Mouse (Mus musculus) CH12.LX (cell line): ENCODE results near the gene Ccl22.

Source experiments
- CHD1 ChIP-seq: IDR thresholded peaks from 2 replicates; pipeline ENCODE4 v1.6.1; 2012; ENCODE audit warnings: low read depth, low read length, improper control_type of control experiment, inconsistent platforms
- CTCF ChIP-seq, 2 experiments: IDR thresholded peaks in 1 of 2; conservative IDR thresholded peaks in 1 of 2; 2 replicates each; pipeline ENCODE4 v1.5.1; 2011 to 2012; ENCODE audit warnings: low read depth in 2 of 2, low read length in 2 of 2, improper control_type of control experiment in 1 of 2, inconsistent platforms in 1 of 2, mild to moderate bottlenecking in 1 of 2, moderate library complexity in 1 of 2
- E2F4 ChIP-seq: IDR thresholded peaks from 2 replicates; pipeline ENCODE4 v1.6.1; 2011; ENCODE audit warnings: low read depth, low read length, improper control_type of control experiment; ENCODE audit not compliant: insufficient replicate concordance
- MAX ChIP-seq: IDR thresholded peaks from 2 replicates; pipeline ENCODE4 v1.6.1; 2011; ENCODE audit warnings: low read length, improper control_type of control experiment
- POLR2A ChIP-seq: IDR thresholded peaks from 2 replicates; pipeline ENCODE4 v1.6.1; 2011; ENCODE audit warnings: low read depth, mild to moderate bottlenecking, improper control_type of control experiment, low read length
- USF2 ChIP-seq: conservative IDR thresholded peaks from 2 replicates; pipeline ENCODE4 v1.6.1; 2011; ENCODE audit warnings: low read depth, low read length, improper control_type of control experiment
- ZKSCAN1 ChIP-seq: IDR thresholded peaks from 2 replicates; pipeline ENCODE4 v1.6.1; 2012; ENCODE audit warnings: low read depth, inconsistent platforms, low read length, improper control_type of control experiment, borderline replicate concordance
- ZMIZ1 ChIP-seq: IDR thresholded peaks from 2 replicates; pipeline ENCODE4 v1.6.1; 2012; ENCODE audit warnings: low read depth, mild to moderate bottlenecking, inconsistent platforms, low read length, improper control_type of control experiment
- ZNF384 ChIP-seq: IDR thresholded peaks from 2 replicates; pipeline ENCODE4 v1.6.1; 2012; ENCODE audit warnings: low read depth, low read length, improper control_type of control experiment, inconsistent platforms

DNA sequence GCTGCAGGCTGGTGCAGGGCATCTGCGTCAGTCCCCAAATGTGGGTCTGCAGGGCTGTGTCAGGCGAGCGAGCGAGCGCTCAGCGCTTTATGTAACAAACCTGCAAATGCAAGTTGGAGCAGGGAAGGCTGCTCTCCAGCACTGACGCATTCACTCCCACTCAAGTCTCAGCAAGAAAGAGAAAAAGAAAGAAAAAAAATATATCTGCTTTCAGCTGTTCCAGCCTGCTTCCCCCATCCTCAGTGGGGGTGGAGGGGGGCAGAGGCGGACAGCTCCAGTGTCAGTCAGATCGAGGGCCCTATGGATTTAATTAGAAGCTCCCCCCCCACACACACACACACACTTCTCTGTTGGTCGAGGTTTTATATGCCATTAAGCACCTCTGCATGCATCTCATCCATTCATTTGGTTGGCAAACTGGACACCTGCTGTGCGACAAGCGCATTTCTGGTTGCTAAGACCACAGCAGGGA is 28.3 kb downstream of the Ccl22 start:
- TF ChIP-seq CTCF (conservative IDR thresholded peaks at IDR 0.05 in 1 of 2, IDR thresholded peaks at IDR 0.05 in 1 of 2; ENCODE audit: low read depth in 2 of 2, low read length in 2 of 2) (no peak), ZNF384 (no peak), POLR2A (no peak), USF2 (no peak), E2F4 (no peak), CHD1 (no peak), ZKSCAN1 (no peak), MAX (no peak), ZMIZ1 (no peak)
